Mouse (Mus musculus) adrenal gland, adult 8-10 months (tissue): ENCODE results near the gene Ep400. TPM values are rescaled to one million over a fixed set of nuclear protein-coding genes. Genes with fewer than 3 reads are reported as not detected.

ENCODE experiments used
- DNase-seq: peaks from one replicate; pipeline ENCODE4 v3.0.0; 2022
- total RNA-seq, 4 experiments: library from RNA; stranded (reverse); gene quantifications; 2 replicates each; pipeline ENCODE4 v1.2.4; 2022

The Ep400 gene
- 100 to 1,000 TPM in 1 of 4 experiments, 10 to 100 TPM in 3; 82.2 to 134 (median 91.6) TPM for total RNA-seq

GRCm38 (mm10) chr5:110770448-110771158 is at the start of gene Ep400:
Gene Ep400, minus strand, starts transcription at chr5:110770717.
- DNase-seq: peak; percentile 99

DNA sequence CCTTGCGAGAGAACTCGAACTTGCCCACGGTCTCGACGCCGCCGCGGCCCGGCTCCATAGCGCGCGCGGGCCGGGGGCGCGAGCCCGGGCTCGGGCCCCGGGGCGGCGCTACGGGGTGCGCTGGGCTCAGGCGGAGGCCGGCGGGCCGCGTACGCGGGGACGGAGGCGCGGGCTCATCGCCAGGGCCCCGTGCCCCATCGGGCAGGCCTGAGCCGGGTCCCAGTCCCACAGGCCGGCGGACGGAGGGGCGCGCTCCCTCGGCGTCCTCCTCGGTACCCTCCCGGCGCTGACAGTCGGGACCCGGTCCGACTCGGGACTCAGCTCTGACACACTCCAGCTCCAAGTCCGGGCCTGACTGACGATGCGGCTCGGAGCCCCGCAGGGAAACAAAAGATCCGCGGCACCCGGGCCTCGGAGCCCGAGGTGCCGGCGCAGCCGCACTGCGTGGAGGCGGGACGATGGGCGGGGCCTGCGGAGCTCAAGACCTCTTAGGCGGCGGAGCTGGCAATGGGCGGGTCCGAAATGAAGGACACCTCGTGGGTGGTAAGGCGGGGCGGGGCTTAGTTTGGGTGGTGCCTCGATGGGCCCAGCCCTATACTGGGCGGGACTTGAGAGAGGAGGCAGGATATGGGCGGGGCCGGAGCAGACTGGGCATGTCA is 39.3 kb upstream of the Ep400 start, which contains the start of gene Ulk1:
TSS of gene Ulk1 (minus strand) at position 431 of the 659 bp plus-strand sequence.
- DNase-seq: peak; percentile 100

DNA sequence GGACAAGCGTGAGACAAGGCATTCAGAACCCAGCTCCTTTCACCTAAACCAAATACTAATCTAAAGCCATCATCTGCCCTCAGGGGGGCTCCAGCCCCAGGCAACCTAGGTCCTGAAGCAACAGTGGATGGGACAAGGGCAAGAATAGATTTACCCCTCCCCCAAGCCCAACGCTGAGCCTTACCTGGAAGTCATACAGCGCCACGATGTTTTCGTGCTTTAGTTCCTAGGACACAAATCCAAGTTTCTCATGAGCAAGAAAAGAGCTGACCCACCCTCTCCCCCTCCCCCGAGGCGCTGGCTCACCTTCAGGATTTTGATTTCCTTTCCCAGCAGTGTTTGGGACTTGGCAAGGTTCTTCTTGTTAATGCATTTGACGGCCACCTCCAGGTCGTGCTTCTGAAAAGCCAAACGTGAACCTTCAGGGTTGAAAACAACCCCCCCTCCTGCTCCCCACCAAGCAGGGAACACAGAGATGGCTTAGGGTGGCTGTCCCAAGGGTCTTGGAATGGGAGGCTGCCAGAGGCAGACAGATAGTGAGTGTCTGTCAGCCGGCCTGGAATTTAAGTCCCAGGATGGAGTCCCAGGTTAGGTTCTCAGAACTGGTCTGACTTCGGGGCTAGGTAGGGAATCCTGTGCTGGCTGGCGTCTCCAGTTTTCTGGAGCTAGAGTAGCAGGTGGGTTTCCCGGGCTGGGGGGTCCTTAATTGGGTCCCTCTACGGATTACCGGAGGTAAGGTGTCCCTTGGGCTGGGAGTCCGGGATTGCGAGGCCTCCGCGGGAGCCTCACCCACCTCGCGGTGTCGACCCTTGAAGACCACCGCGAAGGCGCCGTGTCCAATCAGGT is 38.5 kb upstream of the Ep400 start:
- no peak for DNase-seq

DNA sequence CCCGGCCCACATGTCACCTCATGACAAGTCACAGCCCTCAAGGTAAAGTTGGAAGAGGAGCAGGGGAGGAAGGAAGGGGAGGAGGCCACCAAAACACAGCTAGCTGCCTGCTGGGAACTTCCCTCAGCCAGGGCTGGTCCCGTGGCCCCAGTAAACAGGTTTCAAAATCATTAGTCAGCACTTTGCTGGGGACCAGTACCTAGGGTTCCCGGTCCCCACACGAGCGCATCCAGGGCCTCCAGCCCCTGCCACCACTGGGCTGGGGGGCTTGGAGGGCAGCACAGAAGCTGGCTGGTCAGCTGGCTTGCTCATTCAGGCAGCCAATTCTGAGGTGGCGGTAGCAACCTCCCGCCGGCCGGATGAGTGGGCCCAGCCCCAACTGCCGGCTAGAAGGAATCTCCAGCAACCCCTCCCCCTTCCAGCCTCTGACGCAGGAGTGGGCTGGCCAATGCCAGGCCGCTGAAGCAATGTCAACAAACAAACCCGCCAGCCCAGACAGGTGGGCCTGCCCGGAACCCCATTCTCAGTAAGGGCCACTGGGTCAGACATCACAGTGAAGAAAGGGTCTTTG is 37.6 kb upstream of the Ep400 start:
- peak; percentile 85 for DNase-seq

DNA sequence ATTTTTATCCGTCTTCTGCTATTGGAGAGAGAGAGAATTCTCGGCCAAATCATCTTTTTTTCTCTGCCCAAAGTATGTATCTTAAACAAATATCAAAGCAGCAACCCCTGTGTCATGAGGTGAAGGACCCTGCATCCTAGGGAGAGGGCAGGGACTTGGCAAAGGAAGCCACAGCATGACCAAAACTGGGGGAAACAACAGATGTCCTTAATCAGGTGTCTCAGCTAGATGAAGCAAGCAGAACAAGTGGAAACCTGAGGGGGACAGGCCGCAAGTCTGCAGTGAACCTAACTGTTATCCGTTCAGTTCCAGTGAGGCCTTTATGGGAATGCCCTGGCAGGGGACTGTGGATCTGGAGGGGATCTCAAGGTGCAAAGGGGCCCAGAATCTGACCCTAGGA is 36.9 kb upstream of the Ep400 start:
- no peak for DNase-seq

- no peak for DNase-seq
Observed at GRCm38 (mm10) chr5:110806676-110807075, 36.2 kb upstream of the Ep400 start.

GRCm38 (mm10) chr5:110806154-110806553 is 35.6 kb upstream of the Ep400 start:
- DNase-seq: no peak

GRCm38 (mm10) chr5:110804012-110804743 is 33.7 kb upstream of the Ep400 start:
- DNase-seq: no peak

GRCm38 (mm10) chr5:110802809-110803208 is 32.3 kb upstream of the Ep400 start:
- DNase-seq: no peak

- no peak for DNase-seq
Observed at GRCm38 (mm10) chr5:110802186-110802585, 31.7 kb upstream of the Ep400 start.

DNA sequence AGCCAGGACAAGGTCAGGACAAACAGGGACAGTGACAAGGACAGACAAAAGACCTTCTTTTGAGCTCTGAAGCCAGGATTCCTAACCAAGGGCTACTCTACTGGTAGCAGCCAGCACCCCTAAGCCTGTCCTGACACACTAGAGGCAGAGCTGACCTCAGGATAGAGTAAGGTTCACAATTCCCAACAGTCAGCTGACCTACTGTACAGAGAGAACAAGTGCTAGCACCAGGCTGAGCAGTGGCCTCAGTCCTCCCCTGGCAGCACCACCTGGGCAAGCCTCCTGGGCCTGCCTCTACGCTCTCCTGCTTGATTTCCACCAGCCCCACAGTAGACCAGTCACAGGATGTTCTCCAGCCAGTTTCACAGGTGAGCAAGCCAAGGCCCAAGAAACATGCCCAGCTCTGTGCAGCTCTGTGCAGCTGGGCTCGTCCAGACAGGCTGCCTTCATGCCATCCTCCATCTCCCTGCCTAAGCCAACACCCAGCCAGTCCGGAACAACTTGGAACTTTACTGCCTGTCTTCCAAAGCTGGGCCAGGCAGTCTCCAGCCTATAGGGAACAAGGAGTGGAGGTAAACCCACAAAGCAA is 30.6 kb upstream of the Ep400 start:
- no peak for DNase-seq

DNA sequence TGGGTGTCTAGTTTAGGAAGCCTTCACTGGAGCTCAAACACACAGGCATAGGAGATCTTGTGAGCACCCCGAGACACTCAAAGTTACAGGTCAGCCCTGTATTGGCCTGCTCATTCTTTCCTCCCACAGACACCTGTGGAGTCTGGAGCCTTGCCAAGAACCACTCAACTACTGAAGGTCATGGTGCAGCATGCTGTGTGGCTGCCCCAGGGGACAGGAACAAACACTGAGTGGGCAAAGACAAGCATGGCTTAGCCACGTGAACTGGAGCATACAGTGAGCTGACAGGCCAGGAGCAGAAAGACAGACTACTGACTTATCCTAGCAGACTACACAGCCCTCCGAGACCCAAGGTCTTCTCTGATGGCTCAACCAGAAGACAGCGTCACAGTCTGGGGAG is 27.2 kb upstream of the Ep400 start:
- DNase-seq: no peak

- no peak for DNase-seq
Observed at GRCm38 (mm10) chr5:110794363-110794762, 23.8 kb upstream of the Ep400 start.

DNA sequence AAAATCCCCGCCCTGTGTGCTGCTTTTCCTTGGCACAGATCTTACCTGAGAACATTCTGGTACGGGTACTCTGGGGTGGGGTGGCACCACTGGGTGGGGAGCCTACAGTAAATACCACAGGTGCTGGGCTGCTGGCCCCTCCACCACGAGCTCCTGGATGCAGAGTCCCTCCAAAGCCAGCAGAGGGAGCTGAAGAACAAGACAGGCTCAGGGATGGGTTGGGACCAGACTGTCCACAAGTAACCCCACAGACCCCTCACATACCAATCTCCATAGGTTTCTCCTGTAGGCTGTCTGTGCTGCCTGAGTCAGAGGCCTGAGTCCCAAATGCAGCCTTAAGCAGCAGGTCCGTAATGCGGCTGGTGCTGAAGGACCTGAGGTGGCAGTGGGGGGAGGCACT is 18.2 kb upstream of the Ep400 start:
- DNase-seq: no peak

- no peak for DNase-seq
Observed at GRCm38 (mm10) chr5:110786081-110786835, 15.7 kb upstream of the Ep400 start.

DNA sequence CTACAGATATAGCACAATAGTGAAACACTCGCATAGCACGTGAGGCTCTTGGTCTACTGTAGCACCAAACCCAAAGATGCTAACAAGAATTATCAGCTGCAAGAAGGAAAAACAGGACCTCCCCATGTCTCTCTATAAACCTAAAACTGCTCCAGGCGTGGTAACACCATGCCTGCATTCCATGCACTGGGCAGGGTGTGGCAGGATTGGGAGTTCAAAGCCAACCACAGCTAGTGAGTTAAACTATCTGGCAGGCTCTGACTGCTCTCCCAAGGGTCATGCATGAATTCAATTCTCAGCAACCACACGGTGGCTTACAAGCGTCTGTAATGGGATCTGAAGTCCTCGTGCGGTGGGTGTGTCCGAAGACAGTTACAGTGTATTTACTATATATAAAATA is 12.6 kb upstream of the Ep400 start:
- no peak for DNase-seq

DNA sequence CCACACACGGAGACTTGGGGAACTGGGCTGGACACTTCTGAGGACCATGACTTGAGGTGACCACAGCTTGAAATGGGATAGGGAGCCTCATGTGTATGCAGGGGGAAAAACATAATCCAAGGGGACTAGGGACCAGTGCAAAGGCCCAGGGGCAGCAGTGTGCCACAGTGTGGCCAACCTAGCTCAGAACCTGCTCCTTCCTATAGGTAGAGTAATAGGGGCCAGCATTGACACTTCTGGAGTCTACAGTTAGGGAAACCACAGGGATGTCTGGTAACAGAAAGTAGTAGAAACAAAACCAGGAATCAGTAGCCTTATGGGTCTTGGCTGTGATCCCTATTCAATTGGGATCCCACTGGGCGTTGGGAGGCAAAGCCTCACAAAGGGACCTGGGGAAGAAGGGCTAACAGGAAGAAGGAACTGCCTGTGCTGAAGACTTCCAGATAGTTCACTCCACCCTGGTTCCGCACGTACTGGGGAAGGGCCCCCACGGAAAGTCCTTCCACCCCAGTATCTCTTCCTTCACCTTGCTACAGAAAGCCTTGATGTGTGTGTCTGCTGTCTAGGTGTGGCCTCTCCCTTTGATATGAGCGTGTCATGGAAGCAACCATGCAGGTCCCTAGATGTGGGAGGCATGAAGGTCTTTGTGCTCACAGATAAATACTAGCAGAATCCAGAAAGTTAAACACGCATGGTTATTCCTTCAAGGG is 11.2 kb upstream of the Ep400 start:
- DNase-seq: no peak

GRCm38 (mm10) chr5:110780761-110781528 is 10.4 kb upstream of the Ep400 start:
- no peak for DNase-seq

- peak; percentile 92 for DNase-seq
Observed at GRCm38 (mm10) chr5:110779998-110780760, 9.7 kb upstream of the Ep400 start, which contains the start of gene Pus1. Gene Pus1, minus strand, starts transcription at chr5:110780659.
